Mouse (Mus musculus): ENCODE results near the gene Snf8.

DNA sequence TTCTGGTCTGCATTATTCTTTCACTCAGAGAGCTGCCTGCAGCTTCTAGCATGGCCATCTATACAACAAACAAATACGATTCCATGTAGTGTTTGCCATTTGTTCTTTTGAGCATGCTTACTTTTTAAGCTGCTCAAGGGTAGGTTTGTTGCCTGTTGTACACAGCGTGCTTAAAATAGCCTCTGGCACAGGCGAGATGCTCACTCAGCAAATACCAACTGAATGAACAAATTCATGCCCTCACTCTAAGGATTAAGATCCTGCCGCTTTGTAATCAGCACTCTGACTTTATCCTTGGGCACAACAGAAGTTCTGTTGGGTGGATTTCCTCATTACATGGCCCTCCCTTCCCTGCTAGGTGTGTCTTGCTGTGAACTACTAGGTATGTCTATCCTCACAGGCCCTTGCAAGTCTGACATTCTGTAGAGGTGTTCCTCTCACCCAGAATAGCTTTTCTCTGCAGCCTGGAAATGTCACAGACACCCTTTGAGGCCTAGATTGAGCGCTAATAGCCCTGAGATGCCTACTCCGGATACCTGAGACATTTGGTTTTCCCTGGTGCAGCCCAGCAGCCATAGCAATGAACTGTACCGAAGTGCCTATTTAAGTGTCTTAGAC is 58.1 kb downstream of the Snf8 start:
- TF ChIP-seq CTCF (IDR thresholded peaks at IDR 0.05; ENCODE audit: control insufficient read depth, insufficient read depth, low read length), result no peak
- no peak for TF ChIP-seq POLR2A (IDR thresholded peaks at IDR 0.05; ENCODE audit: borderline replicate concordance, control insufficient read depth, low read depth, low read length)
